Mouse (Mus musculus): ENCODE results near the gene Zfp524.

Zfp524 gene

GRCm38 (mm10) chr7:5052438-5052837, 38.2 kb downstream of the Zfp524 start:
- DNase-seq = no peak

- DNase-seq = peak; percentile 24
Observed at GRCm38 (mm10) chr7:5052931-5053343, 38.7 kb downstream of the Zfp524 start.

- peak; percentile 5 for DNase-seq
Observed at GRCm38 (mm10) chr7:5053456-5054179, 39.4 kb downstream of the Zfp524 start.

- DNase-seq = no peak
Observed at GRCm38 (mm10) chr7:5056651-5057263, 42.5 kb downstream of the Zfp524 start.

GRCm38 (mm10) chr7:5057381-5057780, 43.2 kb downstream of the Zfp524 start:
- no peak for DNase-seq

GRCm38 (mm10) chr7:5057804-5058203, 43.6 kb downstream of the Zfp524 start:
- peak; percentile 54 for DNase-seq

- DNase-seq = no peak
Observed at GRCm38 (mm10) chr7:5058631-5059030, 44.4 kb downstream of the Zfp524 start.

- DNase-seq = no peak
Observed at GRCm38 (mm10) chr7:5059421-5059820, 45.2 kb downstream of the Zfp524 start.

GRCm38 (mm10) chr7:5060239-5060731, 46.1 kb downstream of the Zfp524 start:
- DNase-seq = peak; percentile 69

GRCm38 (mm10) chr7:5060944-5061773, 46.9 kb downstream of the Zfp524 start:
- peak; percentile 99 for DNase-seq

- DNase-seq = peak; percentile 96
Observed at GRCm38 (mm10) chr7:5061774-5062359, 47.7 kb downstream of the Zfp524 start, which contains the start of gene U2af2. Gene U2af2 (plus strand): TSS chr7:5062143.

GRCm38 (mm10) chr7:5062360-5063001, 48.3 kb downstream of the Zfp524 start:
- peak; percentile 77 for DNase-seq

GRCm38 (mm10) chr7:5064886-5065285, 50.7 kb downstream of the Zfp524 start:
- no peak for DNase-seq

Data from thymus, postnatal 14 days (tissue).